ENCODE assay signal across 22 mouse cellular contexts in genomic region chr2:166110764-166111163, GRCm38 (mm10). TPM values are rescaled to one million over a fixed set of nuclear protein-coding genes. Genes with fewer than 3 reads are reported as not detected.
DNase-seq lines count a peak whose midpoint lies in the region; ATAC-seq and TF ChIP-seq lines count a peak whose summit lies in the region.
"Had no signal": no experiment of that assay in that cellular context is flagged by ENCODE, and none has a peak within 500 bp of the region (broad histone marks: within the 10 kb centered on the region; RNA-seq: fewer than 3 reads in every experiment).

No protein-coding gene starts in this region.

- H3K27me3 ChIP-seq in heart, embryonic 10.5 days (ENCODE audit: insufficient read depth, poor library complexity, severe bottlenecking): no peaks in the 10 kb centered on the region
- no peaks in the 10 kb centered on the region for H3K27me3 ChIP-seq in heart, embryonic 11.5 days (ENCODE audit: control insufficient read depth, insufficient read depth, low read length)
- H3K27me3 ChIP-seq in kidney, embryonic 15.5 days: no peaks in the 10 kb centered on the region
- no peaks in the 10 kb centered on the region for H3K27me3 ChIP-seq in kidney, adult 2 months (replicated peaks; ENCODE audit: control insufficient read depth, insufficient read depth, low read length)
- H3K27me3 ChIP-seq in midbrain, embryonic 10.5 days (ENCODE audit: low read depth, poor library complexity, severe bottlenecking): no peaks in the 10 kb centered on the region
- H3K27me3 ChIP-seq in midbrain, embryonic 16.5 days (ENCODE audit: control insufficient read depth, insufficient read depth, low read depth, low read length): no peaks in the 10 kb centered on the region
- H3K27me3 ChIP-seq: forebrain, embryonic 13.5 days; heart, embryonic 13.5 days; hindbrain, embryonic 15.5 days had no signal

- H3K4me1 ChIP-seq in heart, embryonic 10.5 days: peaks cover 59% of the 10 kb centered on the region
- H3K4me1 ChIP-seq in heart, embryonic 11.5 days (ENCODE audit: control insufficient read depth, insufficient read depth, low read length): peaks cover 3% of the 10 kb centered on the region
- peaks cover 38% of the 10 kb centered on the region for H3K4me1 ChIP-seq in kidney, embryonic 15.5 days
- no peaks in the 10 kb centered on the region for H3K4me1 ChIP-seq in kidney, adult 2 months (ENCODE audit: control insufficient read depth, insufficient read depth, low read length)
- peaks cover 49% of the 10 kb centered on the region for H3K4me1 ChIP-seq in midbrain, embryonic 10.5 days
- peaks cover 10% of the 10 kb centered on the region for H3K4me1 ChIP-seq in midbrain, embryonic 16.5 days (ENCODE audit: control insufficient read depth, insufficient read depth, low read length)

- no peak for DNase-seq in heart, embryonic 10.5 days (ENCODE audit: low spot score)
- no peak for DNase-seq in kidney, adult 2 months
- no peak for DNase-seq in midbrain, embryonic 10.5 days (ENCODE audit: low spot score)
- DNase-seq: adrenal gland, adult 8-10 months; adrenal gland, postnatal 25 days; cerebellum, adult 18-20 months; cerebellum, adult 9-10 months; cerebellum, postnatal 14 days; gastrocnemius, adult 2 months; gastrocnemius, postnatal 14 days; heart, postnatal 14 days; heart, postnatal 4 days had no signal

- H3K9me3 ChIP-seq in heart, embryonic 10.5 days: no peaks in the 10 kb centered on the region
- H3K9me3 ChIP-seq in heart, embryonic 11.5 days (replicated peaks; ENCODE audit: control insufficient read depth, low read length): no peaks in the 10 kb centered on the region
- no peaks in the 10 kb centered on the region for H3K9me3 ChIP-seq in kidney, embryonic 15.5 days (replicated peaks)
- H3K9me3 ChIP-seq in midbrain, embryonic 10.5 days (replicated peaks): no peaks in the 10 kb centered on the region
- H3K9me3 ChIP-seq in midbrain, embryonic 16.5 days (replicated peaks; ENCODE audit: control insufficient read depth, low read length, poor library complexity, severe bottlenecking): no peaks in the 10 kb centered on the region
- H3K9me3 ChIP-seq: forebrain, embryonic 10.5 days; forebrain, embryonic 13.5 days; heart, embryonic 13.5 days; hindbrain, embryonic 12.5 days; hindbrain, embryonic 15.5 days had no signal

- H3K36me3 ChIP-seq in heart, embryonic 10.5 days: peaks cover 54% of the 10 kb centered on the region
- peaks cover 9% of the 10 kb centered on the region for H3K36me3 ChIP-seq in heart, embryonic 11.5 days (ENCODE audit: control insufficient read depth, insufficient read depth, low read length)
- peaks cover 7% of the 10 kb centered on the region; the same call in 1 of the 2 replicates for H3K36me3 ChIP-seq in kidney, embryonic 15.5 days
- H3K36me3 ChIP-seq in kidney, adult 2 months (ENCODE audit: control insufficient read depth, insufficient read depth, low read length): no peaks in the 10 kb centered on the region
- peaks cover 43% of the 10 kb centered on the region for H3K36me3 ChIP-seq in midbrain, embryonic 10.5 days
- H3K36me3 ChIP-seq in midbrain, embryonic 16.5 days (ENCODE audit: control insufficient read depth, insufficient read depth, low read length): no peaks in the 10 kb centered on the region

- TF ChIP-seq CTCF in kidney, adult 2 months (conservative IDR thresholded peaks at IDR 0.05; ENCODE audit: insufficient read depth, insufficient read length, low read depth, low read length): no peak

- H3K4me2 ChIP-seq in heart, embryonic 11.5 days: no peak overlapping the region
- no peak overlapping the region for H3K4me2 ChIP-seq in kidney, embryonic 15.5 days
- H3K4me2 ChIP-seq in midbrain, embryonic 16.5 days (ENCODE audit: low read length): no peak overlapping the region
- H3K4me2 ChIP-seq: forebrain, embryonic 13.5 days; heart, embryonic 13.5 days; hindbrain, embryonic 12.5 days; hindbrain, embryonic 15.5 days had no signal

- no peak overlapping the region for H3K4me3 ChIP-seq in heart, embryonic 10.5 days
- H3K4me3 ChIP-seq in heart, embryonic 11.5 days (ENCODE audit: low read depth, low read length): no peak overlapping the region
- no peak overlapping the region for H3K4me3 ChIP-seq in kidney, embryonic 15.5 days (replicated peaks)
- no peak overlapping the region for H3K4me3 ChIP-seq in kidney, adult 2 months (ENCODE audit: insufficient read depth, low read depth, low read length)
- no peak overlapping the region for H3K4me3 ChIP-seq in midbrain, embryonic 10.5 days
- no peak overlapping the region for H3K4me3 ChIP-seq in midbrain, embryonic 16.5 days (ENCODE audit: low read depth, low read length)
- H3K4me3 ChIP-seq: forebrain, embryonic 10.5 days; forebrain, embryonic 13.5 days; gastrocnemius, adult 2 months; heart, embryonic 13.5 days; hindbrain, embryonic 12.5 days; hindbrain, embryonic 15.5 days had no signal

- H3K9ac ChIP-seq in heart, embryonic 11.5 days (ENCODE audit: low read depth, low read length): no peak overlapping the region
- H3K9ac ChIP-seq in kidney, embryonic 15.5 days: no peak overlapping the region
- no peak overlapping the region for H3K9ac ChIP-seq in midbrain, embryonic 16.5 days (ENCODE audit: low read depth, low read length)
- H3K9ac ChIP-seq: forebrain, embryonic 13.5 days; heart, embryonic 13.5 days; hindbrain, embryonic 12.5 days; hindbrain, embryonic 15.5 days had no signal

- 74% methylated on average over 8 of the region's 8 CpGs for WGBS in heart, embryonic 10.5 days
- 69% methylated on average over 8 of the region's 8 CpGs for WGBS in heart, embryonic 11.5 days (ENCODE audit: insufficient replicate concordance)
- WGBS in kidney, embryonic 15.5 days: 54% methylated on average over 8 of the region's 8 CpGs
- 49% methylated on average over 8 of the region's 8 CpGs for WGBS in kidney, adult 2 months
- WGBS in midbrain, embryonic 10.5 days: 71% methylated on average over 8 of the region's 8 CpGs
- WGBS in midbrain, embryonic 16.5 days: 71% methylated on average over 8 of the region's 8 CpGs

- H3K27ac ChIP-seq in heart, embryonic 10.5 days: peak overlapping the region; percentile 16; the same call in 1 of the 2 replicates
- no peak overlapping the region for H3K27ac ChIP-seq in heart, embryonic 11.5 days (ENCODE audit: low read depth, low read length)
- H3K27ac ChIP-seq in kidney, embryonic 15.5 days: 0 out of 2 replicates have a peak overlapping the region, but pooled peaks have one; percentile 43
- H3K27ac ChIP-seq in kidney, adult 2 months (ENCODE audit: insufficient read depth, low read depth, low read length): no peak overlapping the region
- H3K27ac ChIP-seq in midbrain, embryonic 10.5 days (replicated peaks): peak overlapping the region; percentile 77
- H3K27ac ChIP-seq in midbrain, embryonic 16.5 days (ENCODE audit: low read length): no peak overlapping the region
- H3K27ac ChIP-seq: forebrain, embryonic 10.5 days; forebrain, embryonic 13.5 days; gastrocnemius, adult 2 months; heart, embryonic 13.5 days; hindbrain, embryonic 12.5 days; hindbrain, embryonic 15.5 days had no signal

- TF ChIP-seq POLR2A in kidney, adult 2 months (IDR thresholded peaks at IDR 0.05; ENCODE audit: low read depth, low read length): no peak

- ATAC-seq in heart, embryonic 11.5 days (replicated peaks; ENCODE audit: insufficient number of reproducible peaks, low FRiP score, low TSS enrichment): no peak
- no peak; the same call in 1 of the 2 replicates for ATAC-seq in kidney, embryonic 15.5 days (replicated peaks; ENCODE audit: low FRiP score)
- ATAC-seq in midbrain, embryonic 16.5 days: no peak
- ATAC-seq: activated CD4-positive, CD25-positive, alpha-beta regulatory T cell, adult 4 months; forebrain, embryonic 13.5 days; forebrain, embryonic 16.5 days had no signal

RNA-seq across cellular contexts. Expression of gene Sulf2, which starts 44.7 kb away (rescaled TPM):
- 94.7 and 103 TPM in 2 replicates for polyA plus RNA-seq in heart, embryonic 10.5 days (2016; fragmentation: Nextera tagmentation; extraction: Ambion mirVana)
- 111 and 114 TPM in 2 replicates for polyA plus RNA-seq in heart, embryonic 11.5 days (2014; fragmentation: Nextera tagmentation; extraction: Ambion mirVana)
- polyA plus RNA-seq in kidney, embryonic 15.5 days (2015; fragmentation: Nextera tagmentation; extraction: Ambion mirVana): 61.0 and 65.3 TPM in 2 replicates
- polyA plus RNA-seq in kidney, adult 2 months (2012; rRNA removed): 18.6 and 23.8 TPM in 2 replicates
- polyA plus RNA-seq in midbrain, embryonic 10.5 days (2016; fragmentation: Nextera tagmentation; extraction: Ambion mirVana): 62.5 and 74.5 TPM in 2 replicates
- polyA plus RNA-seq in midbrain, embryonic 16.5 days (2015; fragmentation: Nextera tagmentation; extraction: Ambion mirVana): 88.1 and 94.5 TPM in 2 replicates

Comparison
In these comparisons a context has a peak if more than half of its experiments do, and no peak if none do; other contexts are left out.
1. H3K27ac ChIP-seq: peak in heart, embryonic 10.5 days (single experiment), kidney, embryonic 15.5 days (single experiment) and midbrain, embryonic 10.5 days (single experiment); none in heart, embryonic 11.5 days (single experiment), kidney, adult 2 months (single experiment) and midbrain, embryonic 16.5 days (single experiment).